Mouse (Mus musculus) embryonic facial prominence, embryonic 12.5 days (tissue): Measurements from ENCODE around the gene Tepp. TPM values are rescaled to one million over a fixed set of nuclear protein-coding genes. Genes with fewer than 3 reads are reported as not detected.

Experiments
- ATAC-seq: fragments of 200-750 bp; cut with Nextera tagmentation; 2 replicates; pipeline ENCODE4 v1.8.0; 2017; ENCODE audit not compliant: insufficient number of reproducible peaks, insufficient read depth, low FRiP score, low TSS enrichment
- H3K27ac ChIP-seq: fragments of 300-500 bp; sonication (generic); 2 replicates; pipeline ENCODE4 v1.5.1; 2016; ENCODE audit warnings: mild to moderate bottlenecking
- H3K27me3 ChIP-seq: fragments of 300-500 bp; sonication (generic); 2 replicates; pipeline ENCODE4 v1.6.1; 2016; ENCODE audit warnings: mild to moderate bottlenecking, moderate library complexity
- H3K36me3 ChIP-seq: fragments of 300-500 bp; sonication (generic); 2 replicates; pipeline ENCODE4 v1.6.1; 2016; ENCODE audit warnings: mild to moderate bottlenecking
- H3K4me1 ChIP-seq: fragments of 300-500 bp; sonication (generic); 2 replicates; pipeline ENCODE4 v1.6.1; 2016
- H3K4me2 ChIP-seq: fragments of 300-500 bp; sonication (generic); replicated peaks from 2 replicates; pipeline ENCODE4 v1.6.1; 2016; ENCODE audit warnings: mild to moderate bottlenecking, moderate library complexity
- H3K4me3 ChIP-seq: fragments of 300-500 bp; sonication (generic); 2 replicates; pipeline ENCODE4 v1.5.1; 2016; ENCODE audit warnings: mild to moderate bottlenecking
- H3K9ac ChIP-seq: fragments of 300-500 bp; sonication (generic); 2 replicates; pipeline ENCODE4 v1.6.1; 2016; ENCODE audit warnings: mild to moderate bottlenecking, moderate library complexity
- H3K9me3 ChIP-seq: fragments of 300-500 bp; sonication (generic); 2 replicates; pipeline ENCODE4 v1.6.1; 2016; ENCODE audit warnings: mild to moderate bottlenecking, moderate library complexity
- WGBS: fragments of 180-500 bp; shearing (Covaris S2); methylation state at CpG from one replicate; pipeline ENCODE4 v1.1.7; 2016; 5-methylcytosine and 5-hydroxymethylcytosine counted together
- polyA plus RNA-seq: library from polyadenylated mRNA; unstranded; fragments of >200 nt; fragmentation: Nextera tagmentation; extraction: Ambion mirVana; gene quantifications from 2 replicates; pipeline ENCODE4 v1.2.1, GENCODE M21; 2016

Tepp gene
- polyA plus RNA-seq, 1 experiment from 2014 or later: 0.99 TPM

GRCm38 (mm10) chr8:95373389-95374002 is 63.1 kb downstream of the Tepp start:
- WGBS: 68% methylated on average over 12 of the region's 12 CpGs

GRCm38 (mm10) chr8:95374429-95374828 is 64.1 kb downstream of the Tepp start:
- WGBS: 82% methylated on average over 3 of the region's 3 CpGs
- no peaks in the 10 kb centered on the region for H3K9me3 ChIP-seq
- peaks cover 9% of the 10 kb centered on the region for H3K36me3 ChIP-seq
- no peak for ATAC-seq
- peaks cover 15% of the 10 kb centered on the region for H3K4me1 ChIP-seq
- no peak overlapping the region for H3K9ac ChIP-seq
- H3K4me3 ChIP-seq: no peak overlapping the region
- no peak overlapping the region for H3K4me2 ChIP-seq
- no peak overlapping the region for H3K27ac ChIP-seq
- H3K27me3 ChIP-seq: no peaks in the 10 kb centered on the region

More at GRCm38 (mm10) chr8:95373389-95374002, 63.1 kb downstream of the Tepp start:
- H3K4me1 ChIP-seq: peaks cover 17% of the 10 kb centered on the region
- H3K9me3 ChIP-seq: no peaks in the 10 kb centered on the region
- no peak overlapping the region for H3K4me2 ChIP-seq
- ATAC-seq: no peak
- no peak overlapping the region for H3K9ac ChIP-seq
- H3K27me3 ChIP-seq: no peaks in the 10 kb centered on the region
- no peak overlapping the region for H3K27ac ChIP-seq
- H3K36me3 ChIP-seq: peaks cover 10% of the 10 kb centered on the region
- H3K4me3 ChIP-seq: no peak overlapping the region

- ATAC-seq: no peak
- Histone ChIP-seq H3K9me3 (no peaks in the 10 kb centered on the region), H3K4me1 (0 out of 2 replicates have a peak, but pooled peaks cover 8% of the 10 kb centered on the region), H3K27ac (no peak overlapping the region), H3K9ac (no peak overlapping the region), H3K4me3 (no peak overlapping the region), H3K4me2 (no peak overlapping the region), H3K36me3 (peaks cover 5% of the 10 kb centered on the region), H3K27me3 (no peaks in the 10 kb centered on the region)
- 52% methylated on average over 7 of the region's 7 CpGs for WGBS
These were observed 65.1 kb downstream of the Tepp start for GRCm38 (mm10) chr8:95375374-95375930.

Other genes with a start within 250 kb of the Tepp start
- 28.9 and 30.9 TPM in 2 replicates for gene Katnb1, start 229.4 kb upstream of the Tepp start, polyA plus RNA-seq
- 11.7 and 15.1 TPM in 2 replicates for gene Kifc3, start 107.8 kb upstream of the Tepp start, polyA plus RNA-seq
- 0.13 and 0.17 TPM in 2 replicates for gene Cngb1, start 4.0 kb upstream of the Tepp start, polyA plus RNA-seq
- gene Zfp319, start 21.4 kb downstream of the Tepp start, polyA plus RNA-seq: 14.2 and 14.4 TPM in 2 replicates
- 44.8 and 48.2 TPM in 2 replicates for gene Usb1, start 21.7 kb downstream of the Tepp start, polyA plus RNA-seq
- 17.6 and 17.9 TPM in 2 replicates for gene Mmp15, start 41.7 kb downstream of the Tepp start, polyA plus RNA-seq
- gene Cfap20, start 124.3 kb downstream of the Tepp start, polyA plus RNA-seq: 148 and 152 TPM in 2 replicates
- 12.2 and 12.9 TPM in 2 replicates for gene Csnk2a2, start 179.5 kb downstream of the Tepp start, polyA plus RNA-seq
- gene Ccdc113, start 223.5 kb downstream of the Tepp start, polyA plus RNA-seq: 0.20 and 0.29 TPM in 2 replicates